Mouse (Mus musculus) hindbrain, embryonic 14.5 days (tissue): Measurements from ENCODE around the gene Ddah1. TPM values are rescaled to one million over a fixed set of nuclear protein-coding genes. Genes with fewer than 3 reads are reported as not detected.

Source experiments
- polyA plus RNA-seq: library from polyadenylated mRNA; unstranded; fragments of >200 nt; fragmentation: Nextera tagmentation; extraction: Ambion mirVana; gene quantifications from 2 replicates; pipeline ENCODE4 v1.2.1, GENCODE M21; 2014

Ddah1 gene
- polyA plus RNA-seq, 1 experiment from 2014 or later = 102 TPM

Other genes with a start within 250 kb of the Ddah1 start
- gene Znhit6, start 182.5 kb upstream of the Ddah1 start, polyA plus RNA-seq = 25.7 and 26.2 TPM in 2 replicates
- 4.6 and 4.7 TPM in 2 replicates for gene Ccn1, start 108.7 kb upstream of the Ddah1 start, polyA plus RNA-seq
- 37.9 and 39.9 TPM in 2 replicates for gene Bcl10, start 164.1 kb downstream of the Ddah1 start, polyA plus RNA-seq
- gene 2410004B18Rik, start 179.3 kb downstream of the Ddah1 start, polyA plus RNA-seq = 79.7 and 86.5 TPM in 2 replicates
- gene Syde2, start 229.2 kb downstream of the Ddah1 start, polyA plus RNA-seq = 0.41 and 0.81 TPM in 2 replicates